Mouse (Mus musculus): ENCODE measurements around the gene Cfap54. TPM values are rescaled to one million over a fixed set of nuclear protein-coding genes. Genes with fewer than 3 reads are reported as not detected.

Gene Cfap54
- polyA plus RNA-seq, 1 experiment from 2014 or later = 0.80 TPM

DNA sequence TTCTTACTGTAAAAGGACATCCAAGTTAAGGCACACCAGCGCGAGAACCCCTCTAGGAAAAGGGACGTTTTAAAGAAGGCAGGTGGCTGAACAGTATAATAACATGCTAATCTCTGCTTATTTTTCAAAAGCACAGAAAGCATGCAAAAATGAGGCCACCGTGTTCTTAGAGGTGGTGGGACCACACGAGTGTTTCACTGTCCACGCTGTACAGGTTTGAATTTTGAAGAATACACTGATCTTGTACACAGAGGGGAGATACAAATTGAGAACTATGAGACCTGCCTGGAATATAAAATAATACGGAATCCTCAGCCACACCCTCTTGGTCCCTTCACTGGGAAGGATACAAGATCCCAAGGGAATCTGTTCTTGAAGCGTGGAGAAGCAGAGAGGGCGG is 82.9 kb downstream of the Cfap54 start:
- TF ChIP-seq CTCF (IDR thresholded peaks at IDR 0.05; ENCODE audit: low read depth) = no peak
- Histone ChIP-seq H3K9me3 (replicated peaks; ENCODE audit: low read length) (no peaks in the 10 kb centered on the region), H3K4me2 (ENCODE audit: low read length) (no peak overlapping the region), H3K36me3 (ENCODE audit: insufficient read depth, low read length) (no peaks in the 10 kb centered on the region), H3K27me3 (ENCODE audit: insufficient read depth, low read length) (no peaks in the 10 kb centered on the region), H3K27ac (no peak overlapping the region), H3K4me1 (replicated peaks; ENCODE audit: insufficient read depth, low read length) (no peaks in the 10 kb centered on the region), H3K4me3 (replicated peaks; ENCODE audit: low read depth, low read length) (no peak overlapping the region), H3K9ac (ENCODE audit: low read depth, low read length) (no peak overlapping the region)
- ATAC-seq (replicated peaks; ENCODE audit: low FRiP score, low read depth) (no peak), DNase-seq (ENCODE audit: low spot score) (no peak)
- WGBS = 86% methylated on average over 9 of the region's 9 CpGs

DNA sequence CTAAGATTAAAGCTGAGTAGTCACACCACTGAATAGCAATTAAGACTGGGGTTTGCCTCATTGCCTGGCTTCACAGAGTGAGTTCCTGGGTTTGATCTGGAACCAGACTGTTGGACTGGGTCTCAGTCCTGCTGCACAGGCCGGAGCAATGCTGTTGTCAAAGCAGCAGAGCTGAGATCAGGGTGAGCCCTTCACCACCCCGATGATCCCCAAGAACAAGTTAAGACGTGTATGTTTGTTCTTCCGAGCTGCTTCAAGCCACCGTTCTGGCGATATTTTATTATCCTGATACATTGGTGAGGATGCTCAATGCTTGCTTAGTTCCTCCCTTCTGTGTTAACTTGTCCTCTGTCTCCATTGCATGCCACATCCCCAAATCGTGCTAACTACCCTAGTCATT is 86.2 kb downstream of the Cfap54 start:
- Histone ChIP-seq H3K4me1 (replicated peaks; ENCODE audit: insufficient read depth, low read length) (no peaks in the 10 kb centered on the region), H3K4me3 (replicated peaks; ENCODE audit: low read depth, low read length) (no peak overlapping the region), H3K36me3 (ENCODE audit: insufficient read depth, low read length) (no peaks in the 10 kb centered on the region), H3K27ac (no peak overlapping the region), H3K9ac (ENCODE audit: low read depth, low read length) (no peak overlapping the region), H3K4me2 (ENCODE audit: low read length) (no peak overlapping the region), H3K9me3 (replicated peaks; ENCODE audit: low read length) (no peaks in the 10 kb centered on the region), H3K27me3 (ENCODE audit: insufficient read depth, low read length) (no peaks in the 10 kb centered on the region)
- no peak for TF ChIP-seq CTCF (IDR thresholded peaks at IDR 0.05; ENCODE audit: low read depth)
- no peak for ATAC-seq (replicated peaks; ENCODE audit: low FRiP score, low read depth)
- DNase-seq (ENCODE audit: low spot score) = no peak
- 86% methylated on average over 7 of the region's 7 CpGs for WGBS

DNA sequence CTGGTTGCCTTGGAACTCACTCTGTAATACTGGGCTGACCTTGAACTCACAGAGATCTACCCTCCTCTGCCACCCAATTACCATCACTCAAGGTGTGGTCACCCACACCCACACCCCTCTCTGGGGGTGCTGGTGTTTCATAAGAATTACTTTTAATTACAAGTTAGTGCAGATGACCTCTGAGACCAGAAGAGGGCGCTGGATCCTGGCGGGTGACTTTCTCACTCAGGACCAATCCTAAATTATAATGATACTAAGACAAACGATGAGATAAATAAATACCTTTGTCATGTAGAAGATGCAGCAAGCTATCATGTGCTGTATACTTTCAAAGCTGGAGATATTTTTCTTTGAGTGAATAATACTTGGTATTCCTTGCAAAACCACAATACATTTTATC is 87.1 kb downstream of the Cfap54 start:
- no peak overlapping the region for H3K9ac ChIP-seq (ENCODE audit: low read depth, low read length)
- H3K9me3 ChIP-seq (replicated peaks; ENCODE audit: low read length) = no peaks in the 10 kb centered on the region
- no peak for DNase-seq (ENCODE audit: low spot score)
- no peak overlapping the region for H3K4me2 ChIP-seq (ENCODE audit: low read length)
- 67% methylated on average over 3 of the region's 3 CpGs for WGBS
- no peaks in the 10 kb centered on the region for H3K27me3 ChIP-seq (ENCODE audit: insufficient read depth, low read length)
- no peak for ATAC-seq (replicated peaks; ENCODE audit: low FRiP score, low read depth)
- no peak overlapping the region for H3K27ac ChIP-seq
- no peak overlapping the region for H3K4me3 ChIP-seq (replicated peaks; ENCODE audit: low read depth, low read length)
- H3K36me3 ChIP-seq (ENCODE audit: insufficient read depth, low read length) = no peaks in the 10 kb centered on the region
- no peaks in the 10 kb centered on the region for H3K4me1 ChIP-seq (replicated peaks; ENCODE audit: insufficient read depth, low read length)
- TF ChIP-seq CTCF (IDR thresholded peaks at IDR 0.05; ENCODE audit: low read depth) = no peak

DNA sequence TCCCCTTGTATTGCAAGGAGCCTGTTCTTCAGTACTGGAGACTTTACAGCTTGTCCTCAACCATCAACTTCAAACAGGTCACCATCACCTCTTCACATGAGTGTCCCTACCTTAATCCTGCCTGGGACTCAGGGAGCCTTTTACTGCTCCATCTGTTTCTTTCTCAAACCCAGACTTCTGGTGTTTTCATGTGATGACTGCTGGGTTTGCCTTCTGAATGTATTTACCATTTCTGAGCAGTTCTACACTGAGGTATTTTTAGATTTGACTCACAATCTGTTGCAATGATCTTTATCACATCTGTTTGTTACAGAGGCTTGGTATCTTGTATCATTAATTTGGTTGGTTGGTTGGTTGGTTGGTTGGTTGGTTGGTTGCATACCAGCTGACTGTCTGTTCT is 88.9 kb downstream of the Cfap54 start:
- no peak for ATAC-seq (replicated peaks; ENCODE audit: low FRiP score, low read depth)
- H3K4me1 ChIP-seq (replicated peaks; ENCODE audit: insufficient read depth, low read length) = no peaks in the 10 kb centered on the region
- H3K36me3 ChIP-seq (ENCODE audit: insufficient read depth, low read length) = no peaks in the 10 kb centered on the region
- TF ChIP-seq CTCF (IDR thresholded peaks at IDR 0.05; ENCODE audit: low read depth) = no peak
- no peak overlapping the region for H3K4me3 ChIP-seq (replicated peaks; ENCODE audit: low read depth, low read length)
- no peak overlapping the region for H3K9ac ChIP-seq (ENCODE audit: low read depth, low read length)
- H3K27ac ChIP-seq = no peak overlapping the region
- no peak overlapping the region for H3K4me2 ChIP-seq (ENCODE audit: low read length)
- no peaks in the 10 kb centered on the region for H3K9me3 ChIP-seq (replicated peaks; ENCODE audit: low read length)
- no peak for DNase-seq (ENCODE audit: low spot score)
- H3K27me3 ChIP-seq (ENCODE audit: insufficient read depth, low read length) = no peaks in the 10 kb centered on the region

DNA sequence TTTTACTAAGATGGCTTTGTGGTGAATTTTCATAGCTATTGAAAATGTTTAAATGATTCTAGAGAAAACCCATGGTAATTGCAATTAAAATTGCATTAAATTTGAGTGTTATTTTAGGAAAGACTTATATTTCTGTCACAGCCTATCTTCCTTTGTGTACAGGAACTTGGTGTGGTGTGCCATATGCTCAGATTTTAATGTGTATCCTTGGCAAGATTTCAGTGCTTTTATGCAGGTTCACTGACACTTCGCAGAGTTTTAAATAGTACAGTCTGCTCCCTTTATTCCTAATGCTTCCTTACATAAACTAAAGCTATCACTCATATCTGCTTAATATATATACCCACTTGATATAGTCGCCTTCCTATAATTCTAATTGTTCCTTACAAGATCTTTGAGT is 90.8 kb downstream of the Cfap54 start:
- H3K9me3 ChIP-seq (replicated peaks; ENCODE audit: low read length) = no peaks in the 10 kb centered on the region
- no peak overlapping the region for H3K27ac ChIP-seq
- H3K36me3 ChIP-seq (ENCODE audit: insufficient read depth, low read length) = no peaks in the 10 kb centered on the region
- H3K4me3 ChIP-seq (replicated peaks; ENCODE audit: low read depth, low read length) = no peak overlapping the region
- WGBS = 68% methylated on average over 2 of the region's 2 CpGs
- no peak for TF ChIP-seq CTCF (IDR thresholded peaks at IDR 0.05; ENCODE audit: low read depth)
- no peak overlapping the region for H3K9ac ChIP-seq (ENCODE audit: low read depth, low read length)
- DNase-seq (ENCODE audit: low spot score) (no peak), ATAC-seq (replicated peaks; ENCODE audit: low FRiP score, low read depth) (no peak)
- H3K4me1 ChIP-seq (replicated peaks; ENCODE audit: insufficient read depth, low read length) = no peaks in the 10 kb centered on the region
- no peaks in the 10 kb centered on the region for H3K27me3 ChIP-seq (ENCODE audit: insufficient read depth, low read length)
- H3K4me2 ChIP-seq (ENCODE audit: low read length) = no peak overlapping the region

DNA sequence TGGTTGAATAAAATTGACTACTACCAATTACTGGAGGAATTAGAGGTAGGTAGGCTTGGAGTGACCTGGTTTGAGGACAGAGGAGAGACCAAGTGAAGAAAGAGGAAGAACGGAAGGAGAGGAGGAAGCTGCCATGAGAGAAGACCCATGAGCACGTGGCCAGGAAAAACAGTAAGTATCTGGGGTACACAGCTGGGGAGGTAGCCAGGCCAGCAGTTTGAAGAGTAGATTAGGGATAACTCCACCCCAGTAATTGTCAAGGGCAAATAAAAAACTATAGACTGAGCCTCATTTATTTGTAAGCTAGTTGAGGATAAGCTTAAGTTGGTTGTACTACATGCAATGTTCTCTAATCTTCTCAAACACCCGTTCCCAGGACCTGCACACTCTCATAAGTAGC is 116.3 kb downstream of the Cfap54 start:
- no peak overlapping the region for H3K27ac ChIP-seq
- WGBS = 84% methylated on average over 3 of the region's 3 CpGs
- ATAC-seq (replicated peaks; ENCODE audit: low FRiP score, low read depth) (no peak), DNase-seq (ENCODE audit: low spot score) (no peak)
- no peaks in the 10 kb centered on the region for H3K4me1 ChIP-seq (replicated peaks; ENCODE audit: insufficient read depth, low read length)
- H3K4me2 ChIP-seq (ENCODE audit: low read length) = no peak overlapping the region
- no peaks in the 10 kb centered on the region for H3K27me3 ChIP-seq (ENCODE audit: insufficient read depth, low read length)
- no peaks in the 10 kb centered on the region for H3K36me3 ChIP-seq (ENCODE audit: insufficient read depth, low read length)
- H3K9me3 ChIP-seq (replicated peaks; ENCODE audit: low read length) = no peaks in the 10 kb centered on the region
- H3K9ac ChIP-seq (ENCODE audit: low read depth, low read length) = no peak overlapping the region
- TF ChIP-seq CTCF (IDR thresholded peaks at IDR 0.05; ENCODE audit: low read depth) = no peak
- H3K4me3 ChIP-seq (replicated peaks; ENCODE audit: low read depth, low read length) = no peak overlapping the region

DNA sequence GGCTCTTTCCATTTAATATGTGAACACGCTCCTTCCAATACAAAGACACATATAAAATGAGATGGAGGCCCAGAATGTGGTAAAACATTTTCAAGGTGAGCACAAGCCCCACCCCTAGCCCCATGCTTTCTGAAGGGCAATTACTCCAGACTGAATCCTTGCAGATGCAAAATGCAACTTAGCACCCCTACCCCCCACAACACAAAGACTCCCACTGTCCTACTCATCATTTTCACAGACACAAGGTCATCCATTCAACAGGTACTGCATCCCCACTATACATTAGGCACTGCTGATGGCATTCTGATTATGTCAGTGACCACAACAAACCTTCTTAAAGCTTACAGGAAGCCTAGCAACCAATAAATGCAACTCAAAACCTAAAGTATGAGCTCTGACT is 131.4 kb downstream of the Cfap54 start:
- H3K27ac ChIP-seq = no peak overlapping the region
- TF ChIP-seq CTCF (IDR thresholded peaks at IDR 0.05; ENCODE audit: low read depth) = no peak
- no peaks in the 10 kb centered on the region for H3K36me3 ChIP-seq (ENCODE audit: insufficient read depth, low read length)
- WGBS = 86% methylated on average over 1 of the region's 1 CpGs
- no peak overlapping the region for H3K4me3 ChIP-seq (replicated peaks; ENCODE audit: low read depth, low read length)
- no peaks in the 10 kb centered on the region for H3K27me3 ChIP-seq (ENCODE audit: insufficient read depth, low read length)
- no peak for DNase-seq (ENCODE audit: low spot score)
- no peaks in the 10 kb centered on the region for H3K9me3 ChIP-seq (replicated peaks; ENCODE audit: low read length)
- H3K4me1 ChIP-seq (replicated peaks; ENCODE audit: insufficient read depth, low read length) = no peaks in the 10 kb centered on the region
- no peak for ATAC-seq (replicated peaks; ENCODE audit: low FRiP score, low read depth)
- H3K9ac ChIP-seq (ENCODE audit: low read depth, low read length) = no peak overlapping the region
- no peak overlapping the region for H3K4me2 ChIP-seq (ENCODE audit: low read length)
